Mouse (Mus musculus) heart, embryonic 15.5 days (tissue): ENCODE results near the gene Ak8. TPM values are rescaled to one million over a fixed set of nuclear protein-coding genes. Genes with fewer than 3 reads are reported as not detected.

Experiments used
- ATAC-seq: fragments of 200-750 bp; cut with Nextera tagmentation; replicated peaks from 2 replicates; pipeline ENCODE4 v1.8.0; 2017; ENCODE audit warnings: low read depth, moderate TSS enrichment; ENCODE audit not compliant: insufficient number of reproducible peaks, insufficient read depth, low FRiP score
- H3K27ac ChIP-seq: fragments of 300-500 bp; sonication (generic); 2 replicates; pipeline ENCODE4 v1.5.1; 2015; ENCODE audit warnings: mild to moderate bottlenecking, inconsistent platforms
- H3K27me3 ChIP-seq: fragments of 300-500 bp; sonication (generic); 2 replicates; pipeline ENCODE4 v1.6.1; 2015; ENCODE audit warnings: inconsistent platforms
- H3K36me3 ChIP-seq: fragments of 300-500 bp; sonication (generic); 2 replicates; pipeline ENCODE4 v1.6.1; 2015; ENCODE audit warnings: mild to moderate bottlenecking, inconsistent platforms
- H3K4me1 ChIP-seq: fragments of 300-500 bp; sonication (generic); replicated peaks from 2 replicates; pipeline ENCODE4 v1.6.1; 2015; ENCODE audit warnings: inconsistent platforms
- H3K4me2 ChIP-seq: fragments of 300-500 bp; sonication (generic); 2 replicates; pipeline ENCODE4 v1.6.1; 2015; ENCODE audit warnings: inconsistent platforms, mild to moderate bottlenecking, moderate library complexity
- H3K4me3 ChIP-seq: fragments of 300-500 bp; sonication (generic); 2 replicates; pipeline ENCODE4 v1.5.1; 2015; ENCODE audit warnings: mild to moderate bottlenecking, inconsistent platforms
- H3K9ac ChIP-seq: fragments of 300-500 bp; sonication (generic); 2 replicates; pipeline ENCODE4 v1.6.1; 2015; ENCODE audit warnings: mild to moderate bottlenecking, inconsistent platforms
- H3K9me3 ChIP-seq: fragments of 300-500 bp; sonication (generic); replicated peaks from 2 replicates; pipeline ENCODE4 v1.6.1; 2016; ENCODE audit warnings: inconsistent platforms
- WGBS: fragments of 180-500 bp; shearing (Covaris S2); methylation state at CpG from one replicate; pipeline ENCODE4 v1.1.7; 2015; ENCODE audit warnings: mixed read lengths; 5-methylcytosine and 5-hydroxymethylcytosine counted together
- polyA plus RNA-seq: library from polyadenylated mRNA; unstranded; fragments of >200 nt; fragmentation: Nextera tagmentation; extraction: Ambion mirVana; gene quantifications from 2 replicates; pipeline ENCODE4 v1.2.1, GENCODE M21; 2015

Gene Ak8
- polyA plus RNA-seq, 1 experiment from 2014 or later, result 0.30 TPM

- Histone ChIP-seq H3K9me3 (no peaks in the 10 kb centered on the region), H3K36me3 (peaks cover 34% of the 10 kb centered on the region), H3K4me3 (no peak overlapping the region), H3K9ac (no peak overlapping the region), H3K27ac (no peak overlapping the region), H3K4me2 (no peak overlapping the region), H3K4me1 (no peaks in the 10 kb centered on the region), H3K27me3 (no peaks in the 10 kb centered on the region)
- no peak for ATAC-seq
- 46% methylated on average over 3 of the region's 3 CpGs for WGBS
These were observed 11.5 kb upstream of the Ak8 start for GRCm38 (mm10) chr2:28688431-28688830.

GRCm38 (mm10) chr2:28692692-28693091 lies 7.3 kb upstream of the Ak8 start:
- H3K4me2 ChIP-seq, result no peak overlapping the region
- ATAC-seq, result no peak
- no peak overlapping the region for H3K27ac ChIP-seq
- no peak overlapping the region for H3K9ac ChIP-seq
- H3K4me1 ChIP-seq, result no peaks in the 10 kb centered on the region
- no peaks in the 10 kb centered on the region for H3K27me3 ChIP-seq
- no peak overlapping the region for H3K4me3 ChIP-seq
- no peaks in the 10 kb centered on the region for H3K9me3 ChIP-seq
- peaks cover 2% of the 10 kb centered on the region; the same call in 1 of the 2 replicates for H3K36me3 ChIP-seq
- WGBS, result 75% methylated on average over 9 of the region's 9 CpGs

GRCm38 (mm10) chr2:28698566-28698965 lies 1.4 kb upstream of the Ak8 start:
- no peak for ATAC-seq
- Histone ChIP-seq H3K4me2 (no peak overlapping the region; the same call in 1 of the 2 replicates), H3K27me3 (no peaks in the 10 kb centered on the region), H3K9ac (no peak overlapping the region), H3K4me1 (peaks cover 15% of the 10 kb centered on the region), H3K9me3 (no peaks in the 10 kb centered on the region), H3K4me3 (no peak overlapping the region), H3K27ac (no peak overlapping the region), H3K36me3 (no peaks in the 10 kb centered on the region)
- WGBS, result 64% methylated on average over 5 of the region's 5 CpGs

- no peak for ATAC-seq
- 55% methylated on average over 8 of the region's 8 CpGs for WGBS
- no peaks in the 10 kb centered on the region for H3K27me3 ChIP-seq
- H3K4me1 ChIP-seq, result peaks cover 15% of the 10 kb centered on the region
- H3K9me3 ChIP-seq, result no peaks in the 10 kb centered on the region
- H3K27ac ChIP-seq, result no peak overlapping the region
- no peak overlapping the region for H3K9ac ChIP-seq
- H3K36me3 ChIP-seq, result no peaks in the 10 kb centered on the region
- H3K4me2 ChIP-seq, result no peak overlapping the region
- H3K4me3 ChIP-seq, result no peak overlapping the region
These were observed 1.8 kb downstream of the Ak8 start for GRCm38 (mm10) chr2:28701646-28702262.

GRCm38 (mm10) chr2:28706106-28706636 lies 6.2 kb downstream of the Ak8 start:
- Histone ChIP-seq H3K4me3 (no peak overlapping the region), H3K27me3 (no peaks in the 10 kb centered on the region), H3K4me2 (no peak overlapping the region), H3K36me3 (no peaks in the 10 kb centered on the region), H3K4me1 (no peaks in the 10 kb centered on the region), H3K9me3 (no peaks in the 10 kb centered on the region), H3K9ac (no peak overlapping the region), H3K27ac (no peak overlapping the region)
- 66% methylated on average over 8 of the region's 8 CpGs for WGBS
- ATAC-seq, result no peak

- WGBS, result 61% methylated on average over 6 of the region's 6 CpGs
- ATAC-seq, result no peak
- no peak overlapping the region for H3K27ac ChIP-seq
- H3K9me3 ChIP-seq, result no peaks in the 10 kb centered on the region
- H3K36me3 ChIP-seq, result no peaks in the 10 kb centered on the region
- no peak overlapping the region for H3K4me3 ChIP-seq
- H3K4me1 ChIP-seq, result no peaks in the 10 kb centered on the region
- no peaks in the 10 kb centered on the region for H3K27me3 ChIP-seq
- no peak overlapping the region for H3K4me2 ChIP-seq
- H3K9ac ChIP-seq, result no peak overlapping the region
These were observed 6.8 kb downstream of the Ak8 start for GRCm38 (mm10) chr2:28706787-28707186.

GRCm38 (mm10) chr2:28713036-28713435 lies 13.1 kb downstream of the Ak8 start:
- Histone ChIP-seq H3K4me3 (no peak overlapping the region), H3K36me3 (no peaks in the 10 kb centered on the region), H3K9ac (no peak overlapping the region), H3K27ac (no peak overlapping the region), H3K4me1 (0 out of 2 replicates have a peak, but pooled peaks cover 4% of the 10 kb centered on the region), H3K27me3 (no peaks in the 10 kb centered on the region), H3K4me2 (no peak overlapping the region), H3K9me3 (no peaks in the 10 kb centered on the region)
- ATAC-seq, result no peak
- 81% methylated on average over 8 of the region's 8 CpGs for WGBS

GRCm38 (mm10) chr2:28722419-28722818 lies 22.5 kb downstream of the Ak8 start:
- Histone ChIP-seq H3K9me3 (no peaks in the 10 kb centered on the region), H3K4me1 (no peaks in the 10 kb centered on the region), H3K27me3 (no peaks in the 10 kb centered on the region), H3K27ac (no peak overlapping the region), H3K9ac (no peak overlapping the region), H3K4me2 (no peak overlapping the region), H3K4me3 (no peak overlapping the region), H3K36me3 (no peaks in the 10 kb centered on the region)
- 82% methylated on average over 8 of the region's 8 CpGs for WGBS
- no peak for ATAC-seq

GRCm38 (mm10) chr2:28723912-28724311 lies 23.9 kb downstream of the Ak8 start:
- H3K4me2 ChIP-seq, result no peak overlapping the region

GRCm38 (mm10) chr2:28727786-28728404 lies 27.9 kb downstream of the Ak8 start:
- no peak overlapping the region for H3K27ac ChIP-seq
- ATAC-seq, result no peak
- WGBS, result 40% methylated on average over 16 of the region's 16 CpGs

More at GRCm38 (mm10) chr2:28723912-28724311, 23.9 kb downstream of the Ak8 start:
- H3K27ac ChIP-seq, result no peak overlapping the region
- H3K4me3 ChIP-seq, result no peak overlapping the region
- no peaks in the 10 kb centered on the region for H3K4me1 ChIP-seq
- no peak overlapping the region for H3K9ac ChIP-seq
- WGBS, result 51% methylated on average over 9 of the region's 9 CpGs
- no peaks in the 10 kb centered on the region for H3K9me3 ChIP-seq
- H3K27me3 ChIP-seq, result no peaks in the 10 kb centered on the region
- H3K36me3 ChIP-seq, result no peaks in the 10 kb centered on the region
- ATAC-seq, result no peak

GRCm38 (mm10) chr2:28730676-28731075 lies 30.7 kb downstream of the Ak8 start:
- Histone ChIP-seq H3K27ac (no peak overlapping the region), H3K9me3 (no peaks in the 10 kb centered on the region), H3K4me2 (no peak overlapping the region), H3K27me3 (peaks cover 4% of the 10 kb centered on the region; the same call in 1 of the 2 replicates), H3K9ac (no peak overlapping the region), H3K36me3 (no peaks in the 10 kb centered on the region), H3K4me1 (no peaks in the 10 kb centered on the region), H3K4me3 (no peak overlapping the region)
- ATAC-seq, result no peak

More at GRCm38 (mm10) chr2:28727786-28728404, 27.9 kb downstream of the Ak8 start:
- no peaks in the 10 kb centered on the region for H3K9me3 ChIP-seq
- no peaks in the 10 kb centered on the region for H3K4me1 ChIP-seq
- H3K9ac ChIP-seq, result no peak overlapping the region
- H3K4me2 ChIP-seq, result no peak overlapping the region
- no peak overlapping the region for H3K4me3 ChIP-seq
- H3K36me3 ChIP-seq, result no peaks in the 10 kb centered on the region
- no peaks in the 10 kb centered on the region for H3K27me3 ChIP-seq

GRCm38 (mm10) chr2:28737112-28737511 lies 37.1 kb downstream of the Ak8 start:
- 83% methylated on average over 5 of the region's 5 CpGs for WGBS
- Histone ChIP-seq H3K27me3 (peaks cover 24% of the 10 kb centered on the region), H3K36me3 (no peaks in the 10 kb centered on the region), H3K4me2 (no peak overlapping the region), H3K4me3 (no peak overlapping the region), H3K9me3 (no peaks in the 10 kb centered on the region), H3K9ac (no peak overlapping the region), H3K4me1 (no peaks in the 10 kb centered on the region), H3K27ac (no peak overlapping the region)
- ATAC-seq, result no peak
